Mouse (Mus musculus): ENCODE results near the gene Clgn. TPM values are rescaled to one million over a fixed set of nuclear protein-coding genes. Genes with fewer than 3 reads are reported as not detected.

Gene Clgn
- 0.15 TPM for polyA plus RNA-seq (2015; fragmentation: Illumina TruSeq; extraction: RNeasy Lipid Tissue Mini Kit (QIAGEN cat#74804); ENCODE audit: insufficient read depth, low replicate concordance)

GRCm38 (mm10) chr8:83389316-83390005 is at the start of gene Clgn:
Clgn (plus strand) TSS chr8:83389867.

GRCm38 (mm10) chr8:83348263-83348662 is 41.4 kb upstream of the Clgn start, which contains the start of gene Mgat4d:
Mgat4d (plus strand) TSS chr8:83348471.

GRCm38 (mm10) chr8:83458222-83458621 is 68.6 kb downstream of the Clgn start, which contains the start of gene Scoc:
Scoc (minus strand) TSS chr8:83458391.

Other genes with a start within 250 kb of the Clgn start
- 32.6 TPM for gene Tbc1d9, start 224.5 kb upstream of the Clgn start, polyA plus RNA-seq (2015; fragmentation: Illumina TruSeq; extraction: RNeasy Lipid Tissue Mini Kit (QIAGEN cat#74804); ENCODE audit: insufficient read depth, low replicate concordance)
- 0.37 TPM for gene Gm10645, start 223.7 kb upstream of the Clgn start, polyA plus RNA-seq (2015; fragmentation: Illumina TruSeq; extraction: RNeasy Lipid Tissue Mini Kit (QIAGEN cat#74804); ENCODE audit: insufficient read depth, low replicate concordance)
- not detected for gene Ucp1, start 99.5 kb upstream of the Clgn start, polyA plus RNA-seq (2015; fragmentation: Illumina TruSeq; extraction: RNeasy Lipid Tissue Mini Kit (QIAGEN cat#74804); ENCODE audit: insufficient read depth, low replicate concordance)
- gene Elmod2, start 57.4 kb upstream of the Clgn start, polyA plus RNA-seq (2015; fragmentation: Illumina TruSeq; extraction: RNeasy Lipid Tissue Mini Kit (QIAGEN cat#74804); ENCODE audit: insufficient read depth, low replicate concordance): 25.2 TPM
- not detected for gene Mgat4d, start 41.4 kb upstream of the Clgn start, polyA plus RNA-seq (2015; fragmentation: Illumina TruSeq; extraction: RNeasy Lipid Tissue Mini Kit (QIAGEN cat#74804); ENCODE audit: insufficient read depth, low replicate concordance)
- 65.2 TPM for gene Scoc, start 68.5 kb downstream of the Clgn start, polyA plus RNA-seq (2015; fragmentation: Illumina TruSeq; extraction: RNeasy Lipid Tissue Mini Kit (QIAGEN cat#74804); ENCODE audit: insufficient read depth, low replicate concordance)
- not detected for gene Olfr370, start 145.9 kb downstream of the Clgn start, polyA plus RNA-seq (2015; fragmentation: Illumina TruSeq; extraction: RNeasy Lipid Tissue Mini Kit (QIAGEN cat#74804); ENCODE audit: insufficient read depth, low replicate concordance)
- 15.3 TPM for gene Ndufb7, start 176.8 kb downstream of the Clgn start, polyA plus RNA-seq (2015; fragmentation: Illumina TruSeq; extraction: RNeasy Lipid Tissue Mini Kit (QIAGEN cat#74804); ENCODE audit: insufficient read depth, low replicate concordance)
- 132 TPM for gene Tecr, start 218.1 kb downstream of the Clgn start, polyA plus RNA-seq (2015; fragmentation: Illumina TruSeq; extraction: RNeasy Lipid Tissue Mini Kit (QIAGEN cat#74804); ENCODE audit: insufficient read depth, low replicate concordance)
- gene Dnajb1, start 218.3 kb downstream of the Clgn start, polyA plus RNA-seq (2015; fragmentation: Illumina TruSeq; extraction: RNeasy Lipid Tissue Mini Kit (QIAGEN cat#74804); ENCODE audit: insufficient read depth, low replicate concordance): 32.8 TPM